Mouse (Mus musculus): Measurements from ENCODE around the gene Plekhg5.
A peak's percentile ranks its signal among the peaks of the same experiment; 100 is the strongest.

Plekhg5 gene

DNA sequence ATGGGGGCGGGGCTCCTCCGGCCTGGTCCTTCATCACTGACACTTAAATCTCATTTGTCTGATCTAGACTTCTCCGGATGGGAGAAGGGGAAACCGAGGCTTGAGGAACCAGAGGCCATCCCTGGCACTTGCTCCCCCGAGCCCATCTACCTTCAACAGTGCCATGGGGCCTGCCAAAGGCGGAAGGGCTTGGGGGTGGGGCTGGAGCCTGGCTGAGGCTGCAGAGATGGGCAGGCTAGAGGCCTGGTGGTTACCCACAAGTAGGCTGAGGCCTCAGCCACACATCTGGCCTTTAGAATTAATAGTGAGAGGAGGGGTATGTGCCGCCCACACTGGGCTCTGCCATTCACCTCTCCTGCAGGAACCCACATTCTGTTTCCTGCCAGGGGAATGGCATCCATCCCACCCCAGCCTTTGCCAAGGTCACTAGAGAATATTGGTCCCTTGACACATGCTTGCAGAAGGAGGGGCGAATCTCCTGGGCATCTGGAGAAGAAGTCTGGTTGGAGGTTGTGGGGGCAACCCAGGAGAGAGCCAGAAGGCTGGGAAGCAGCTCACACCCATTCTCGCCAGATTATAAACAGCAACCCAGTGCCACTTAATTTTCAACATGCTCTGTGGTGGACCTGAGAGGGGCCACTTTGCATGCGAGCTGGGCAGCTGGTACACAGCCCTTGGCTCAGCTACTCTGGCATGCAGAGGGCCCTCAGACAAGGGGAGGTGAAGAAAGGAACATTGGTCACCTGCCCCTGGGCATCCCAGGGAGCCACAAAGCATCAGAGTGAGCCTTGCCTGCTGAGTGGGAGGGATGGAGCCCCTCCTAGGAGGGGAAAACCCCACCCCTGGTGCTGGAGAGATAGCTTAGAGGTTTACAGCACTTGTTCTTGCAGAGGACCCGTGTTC, 1.6 kb upstream of the Plekhg5 start:
- DNase-seq (ENCODE audit: low spot score), result no peak

DNA sequence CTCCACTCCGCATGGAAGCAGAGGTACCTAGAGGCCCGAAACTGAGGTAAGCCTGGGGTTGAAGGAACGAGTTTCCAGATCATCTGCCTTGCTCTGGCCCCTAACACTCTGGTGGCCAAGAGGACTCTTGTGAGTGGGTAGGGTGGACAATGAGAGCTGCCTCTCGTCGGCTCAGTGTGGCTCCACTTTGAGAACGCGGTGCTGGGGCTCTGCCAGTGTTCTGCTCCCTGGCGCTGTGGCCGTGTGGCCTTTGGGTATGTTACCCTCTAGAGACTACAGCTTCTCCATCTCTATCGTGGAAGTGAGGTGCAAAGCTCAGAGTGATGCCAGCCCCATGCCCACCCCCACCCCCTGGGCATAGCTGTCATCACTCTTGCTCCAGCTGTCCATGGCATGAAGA, 357 bp downstream of the Plekhg5 start:
- no peak for DNase-seq (ENCODE audit: low spot score)

DNA sequence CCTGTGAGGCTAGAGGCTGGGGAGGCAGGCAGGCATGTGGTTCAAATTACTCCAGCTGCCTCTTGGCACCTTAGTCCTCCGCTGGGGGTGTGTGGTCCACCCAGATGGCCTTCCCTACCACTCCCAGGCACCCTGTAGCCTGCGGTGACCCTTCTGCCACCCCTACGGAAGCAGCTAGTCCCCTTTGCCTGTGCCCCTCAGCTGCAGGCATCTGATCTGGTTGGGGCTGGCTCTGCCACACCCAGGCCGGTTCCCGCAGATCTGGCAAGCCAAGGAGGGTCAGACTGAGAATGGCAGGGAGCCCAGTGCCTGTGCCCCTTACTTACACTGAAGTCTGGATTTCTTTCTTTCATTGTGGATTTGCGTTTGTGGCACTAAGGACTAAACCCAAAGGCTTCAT, 1.4 kb downstream of the Plekhg5 start:
- no peak for DNase-seq (ENCODE audit: low spot score)

DNA sequence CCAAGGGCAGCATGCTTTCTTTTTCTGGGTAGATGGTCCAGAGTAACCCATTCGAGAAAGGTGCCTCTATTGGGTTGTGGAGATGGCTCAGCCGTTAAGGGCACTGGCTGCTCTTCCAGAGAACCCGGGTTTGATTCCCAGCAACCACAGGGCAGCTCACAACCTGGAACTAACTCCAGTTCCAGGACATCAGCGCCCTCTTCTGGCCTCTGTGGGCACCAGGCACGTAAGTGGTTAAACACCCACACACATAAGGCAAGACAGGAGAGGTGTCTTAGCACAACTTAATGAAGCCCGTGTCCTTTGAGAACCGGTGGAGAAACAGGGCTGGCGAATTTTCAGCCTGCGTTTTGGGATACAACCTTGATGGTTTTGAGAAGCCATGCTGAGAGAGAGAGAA, 2.2 kb downstream of the Plekhg5 start:
- no peak for DNase-seq (ENCODE audit: low spot score)

DNA sequence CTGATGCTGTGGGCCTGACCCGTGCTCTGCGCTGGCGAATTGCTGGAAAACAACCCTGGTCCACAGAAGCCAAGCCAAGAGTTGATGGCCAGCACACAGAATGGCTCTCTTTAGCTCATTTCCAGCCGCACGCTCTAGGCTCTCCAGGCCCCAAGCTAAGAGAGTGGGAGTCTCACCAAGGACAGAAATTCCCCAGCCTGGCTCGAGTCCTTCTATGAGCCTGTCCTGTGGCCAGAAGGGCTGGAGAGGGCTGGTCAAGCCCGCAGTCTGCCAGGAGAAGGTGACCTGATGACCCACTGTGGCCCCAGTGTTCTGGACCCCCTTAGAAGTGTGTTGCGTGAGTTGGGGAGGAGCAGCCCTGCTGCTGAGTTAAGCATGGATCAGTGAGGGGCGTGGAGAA, 4.9 kb downstream of the Plekhg5 start:
- DNase-seq (ENCODE audit: low spot score), result no peak

DNA sequence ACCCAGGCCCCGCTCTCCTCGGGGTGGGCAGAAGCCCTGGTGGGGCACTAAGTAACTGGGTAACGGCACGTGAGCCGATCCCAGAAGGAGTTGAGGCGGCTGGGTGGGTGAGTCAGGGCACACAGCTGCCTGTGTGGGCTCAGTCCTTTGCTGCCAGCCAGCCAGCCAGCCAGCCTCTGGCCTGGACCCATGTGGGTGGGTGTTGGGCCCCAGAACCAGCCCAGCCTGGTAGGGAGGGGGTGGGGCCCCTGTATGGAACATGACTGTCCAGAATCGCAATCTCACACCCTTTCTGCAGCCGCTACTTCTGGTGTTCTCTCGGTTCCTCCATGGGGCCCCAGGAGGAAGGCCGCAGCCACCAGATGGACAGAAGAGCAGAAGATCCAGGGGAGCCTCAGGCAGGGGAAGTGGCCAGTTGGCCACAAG, 5.8 kb downstream of the Plekhg5 start:
- DNase-seq (ENCODE audit: low spot score), result no peak

DNA sequence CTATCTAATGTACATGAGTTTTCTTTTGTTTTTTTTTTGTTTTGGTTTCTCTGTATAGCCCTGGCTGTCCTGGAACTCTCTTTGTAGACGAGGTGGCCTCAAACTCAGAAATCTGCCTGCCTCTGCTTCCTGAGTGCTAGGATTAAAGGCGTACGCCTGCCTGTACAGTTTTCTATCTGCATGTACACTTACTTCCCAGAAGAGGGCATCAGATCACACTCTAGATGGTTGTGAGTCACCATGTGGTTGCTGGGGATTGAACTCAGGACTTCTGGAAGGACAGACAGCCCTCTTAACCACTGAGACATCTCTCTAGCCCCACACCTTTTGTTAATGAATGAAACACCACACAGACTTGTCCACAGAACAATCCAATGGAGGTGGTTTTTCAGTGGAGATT, 7.0 kb downstream of the Plekhg5 start:
- DNase-seq (ENCODE audit: low spot score), result no peak

DNA sequence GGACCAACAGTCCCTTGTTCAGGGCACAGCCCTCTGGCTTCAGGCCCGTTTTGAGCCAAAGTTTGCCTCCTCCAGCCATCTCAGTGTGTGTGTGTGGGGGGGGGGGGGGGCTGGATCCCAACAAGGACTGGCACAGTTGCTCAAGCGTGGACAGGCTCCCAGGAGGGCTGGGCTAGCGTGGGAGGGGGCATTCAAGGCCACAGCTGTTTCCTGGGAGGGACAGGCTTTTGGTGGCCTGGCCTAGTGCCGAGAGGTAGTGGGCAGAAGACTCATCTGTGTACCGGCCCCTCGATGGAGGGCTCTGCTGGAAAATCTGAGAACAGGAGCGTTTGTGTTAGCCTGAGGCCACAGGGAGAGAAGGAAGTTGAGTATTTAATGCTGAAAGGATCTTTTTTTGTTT, 7.6 kb downstream of the Plekhg5 start:
- DNase-seq (ENCODE audit: low spot score), result no peak

GRCm38 (mm10) chr4:152083611-152084220, 11.4 kb downstream of the Plekhg5 start:
- DNase-seq (ENCODE audit: low spot score), result no peak

GRCm38 (mm10) chr4:152084616-152085015, 12.3 kb downstream of the Plekhg5 start:
- DNase-seq (ENCODE audit: low spot score), result no peak

GRCm38 (mm10) chr4:152086505-152087210, 14.4 kb downstream of the Plekhg5 start:
- no peak for DNase-seq (ENCODE audit: low spot score)

- DNase-seq (ENCODE audit: low spot score), result no peak
Measured at GRCm38 (mm10) chr4:152087211-152088081, 15.1 kb downstream of the Plekhg5 start.

DNA sequence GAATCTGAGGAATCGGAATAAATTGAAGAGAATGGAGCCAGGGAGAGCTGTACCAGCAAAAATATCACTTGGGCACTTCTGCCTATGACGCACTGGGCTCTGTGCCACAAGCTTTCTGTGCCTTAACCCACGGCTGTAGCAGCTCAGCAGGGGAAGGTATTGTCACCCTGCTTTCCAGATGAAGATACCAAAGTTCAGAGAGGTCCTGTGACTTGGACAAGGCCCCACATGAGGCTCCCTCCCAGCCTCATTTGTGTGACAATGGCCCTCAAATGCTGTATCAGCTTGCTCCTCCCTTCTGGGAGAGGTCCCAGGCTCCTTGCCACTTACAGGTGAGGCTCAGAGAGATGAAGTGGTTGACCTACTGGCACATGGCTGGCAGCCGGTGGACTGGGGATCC, 15.8 kb downstream of the Plekhg5 start:
- DNase-seq (ENCODE audit: low spot score), result no peak

GRCm38 (mm10) chr4:152088556-152089120, 16.3 kb downstream of the Plekhg5 start:
- DNase-seq (ENCODE audit: low spot score), result no peak

DNA sequence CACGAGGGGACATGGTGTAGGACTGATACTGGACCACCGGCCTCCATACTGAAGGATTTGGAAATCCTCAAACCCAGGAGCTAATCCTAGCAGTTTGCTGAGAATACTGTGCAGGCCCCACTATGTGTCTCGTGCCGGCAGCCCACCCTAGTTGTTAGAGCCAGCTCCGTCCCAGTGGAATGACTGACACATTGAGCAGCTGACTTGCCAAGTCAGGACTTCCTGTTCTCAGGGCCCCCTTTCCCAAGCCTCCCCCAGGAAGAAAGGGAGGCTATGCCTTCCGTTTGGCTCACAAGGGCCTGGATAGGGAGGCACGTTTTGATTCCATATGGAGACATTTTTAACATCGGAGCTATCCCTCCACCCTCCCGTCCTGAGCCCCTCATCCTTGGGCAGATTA, 17.9 kb downstream of the Plekhg5 start:
- DNase-seq (ENCODE audit: low spot score), result no peak

DNA sequence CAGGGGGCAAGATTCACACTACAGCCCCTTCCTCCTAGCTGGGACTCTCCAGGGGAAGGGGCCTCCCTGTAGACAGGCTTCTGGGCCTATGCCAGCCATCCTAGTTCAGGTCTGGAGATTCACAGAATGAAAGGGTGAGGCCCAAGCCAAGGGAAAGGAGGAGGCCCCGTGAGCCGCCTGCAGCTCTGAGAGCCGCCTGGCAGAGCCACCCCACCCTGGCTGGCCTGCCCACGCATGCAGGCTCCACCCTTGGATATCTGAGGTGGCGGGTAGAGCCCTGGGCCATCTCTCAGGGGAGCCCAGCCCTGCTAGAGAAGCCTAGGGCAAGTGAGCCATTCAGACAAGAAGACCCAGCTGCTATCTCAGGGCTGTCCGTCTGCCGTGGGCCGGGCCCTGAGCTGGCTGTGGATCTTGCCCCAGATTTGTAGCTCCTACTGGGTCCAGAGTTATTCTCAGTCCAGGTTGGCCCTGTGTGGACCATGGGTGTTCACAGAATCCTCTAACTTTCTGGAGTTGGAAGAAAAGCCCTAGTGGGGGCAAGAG, 20.5 kb downstream of the Plekhg5 start:
- peak; percentile 88 for DNase-seq (ENCODE audit: low spot score)

DNA sequence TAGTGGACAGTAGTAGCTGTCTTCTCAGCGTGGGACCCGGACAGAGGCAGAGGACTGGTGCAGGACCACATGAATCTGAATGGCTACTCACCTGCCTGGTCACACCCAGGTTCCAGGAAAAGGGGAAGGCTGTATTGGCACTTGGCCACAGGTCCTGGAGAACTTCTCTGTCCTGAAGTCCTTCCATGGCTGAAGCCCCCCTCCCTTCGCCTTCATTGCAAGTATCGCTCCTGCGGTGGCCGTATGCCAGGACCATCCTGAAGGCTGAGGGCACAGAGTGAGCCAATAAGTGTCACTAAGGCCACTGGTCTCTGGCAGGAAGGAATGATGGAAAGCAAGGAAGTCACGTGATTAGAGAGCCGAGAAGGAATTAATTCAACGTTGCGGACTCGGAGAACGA, 21.9 kb downstream of the Plekhg5 start:
- no peak for DNase-seq (ENCODE audit: low spot score)

GRCm38 (mm10) chr4:152095937-152096910, 23.9 kb downstream of the Plekhg5 start:
- DNase-seq (ENCODE audit: low spot score), result peak; percentile 89

- DNase-seq (ENCODE audit: low spot score), result no peak
Measured at GRCm38 (mm10) chr4:152096927-152097326, 24.6 kb downstream of the Plekhg5 start.

All from c-Kit-positive CD71-positive TER-119-positive erythroid progenitor cells, embryonic 14.5 days (primary cell).